14 mouse cellular contexts compared by ENCODE assay signal in genomic region chr19:23091586-23091985, GRCm38 (mm10). TPM values are rescaled to one million over a fixed set of nuclear protein-coding genes. Genes with fewer than 3 reads are reported as not detected.
A peak's percentile ranks its signal among the peaks of the same experiment; 100 is the strongest.
DNase-seq lines count a peak whose midpoint lies in the region; TF ChIP-seq lines count a peak whose summit lies in the region.
"Had no signal": no experiment of that assay in that cellular context is flagged by ENCODE, and none has a peak within 500 bp of the region (broad histone marks: within the 10 kb centered on the region; RNA-seq: fewer than 3 reads in every experiment).

No protein-coding gene starts in this region.

- peak; percentile 52 to 85 for DNase-seq in adrenal gland, adult (ENCODE audit: inconsistent age in 2 of 2, low spot score in 1 of 2)
- DNase-seq in adrenal gland, postnatal 25 days: no peak
- peak; percentile 83 for DNase-seq in right cerebral cortex, adult 18-20 months
- no peak for DNase-seq in right cerebral cortex, postnatal 4 days
- no peak for DNase-seq in cerebellum, adult 11 months
- DNase-seq in testis, postnatal 10 days (ENCODE audit: low spot score): no peak
- no peak for DNase-seq in lung, postnatal 14 days
- DNase-seq: liver had no signal

- no peaks in the 10 kb centered on the region; the same call in 1 of the 2 replicates for H3K4me1 ChIP-seq in cortical plate, adult 2 months (ENCODE audit: control insufficient read depth, insufficient read depth, low read length)
- H3K4me1 ChIP-seq: embryonic facial prominence, embryonic 15.5 days; forebrain, embryonic 15.5 days; lung, embryonic 15.5 days; neural tube, embryonic 12.5 days had no signal

- H3K27ac ChIP-seq in cortical plate, adult 2 months (ENCODE audit: insufficient read depth, low read length): peak overlapping the region; percentile 42; the same call in 1 of the 2 replicates
- H3K27ac ChIP-seq: embryonic facial prominence, embryonic 15.5 days; forebrain, embryonic 15.5 days; kidney, postnatal 0 days; lung, embryonic 15.5 days; neural tube, embryonic 12.5 days had no signal

- no peak for TF ChIP-seq CTCF in cortical plate, adult 2 months (IDR thresholded peaks at IDR 0.05; ENCODE audit: extremely low read depth, insufficient read depth, low read length)

- no peak overlapping the region for H3K4me3 ChIP-seq in cortical plate, adult 2 months (ENCODE audit: insufficient read depth, low read length)
- H3K4me3 ChIP-seq: embryonic facial prominence, embryonic 15.5 days; forebrain, embryonic 15.5 days; lung, embryonic 15.5 days; neural tube, embryonic 12.5 days had no signal

- TF ChIP-seq POLR2A in cortical plate, adult 2 months (IDR thresholded peaks at IDR 0.05; ENCODE audit: extremely low read depth, insufficient read depth, low read length): no peak

RNA-seq across cellular contexts. Expression of gene Klf9, which starts 49.4 kb away (rescaled TPM):
- 72.2 and 72.8 TPM in 2 replicates for total RNA-seq in adrenal gland, postnatal 25 days (2021)
- 112 and 121 TPM in 2 replicates for polyA plus RNA-seq in cortical plate, adult 2 months (2012; rRNA removed)

Comparison
In these comparisons a context has a peak if more than half of its experiments do, and no peak if none do; other contexts are left out.
1. DNase-seq: peak in adrenal gland, adult (2 of 2) and right cerebral cortex, adult 18-20 months (single experiment); none in adrenal gland, postnatal 25 days (single experiment), right cerebral cortex, postnatal 4 days (single experiment), cerebellum, adult 11 months (single experiment), testis, postnatal 10 days (single experiment) and lung, postnatal 14 days (single experiment).